Mouse (Mus musculus) left cerebral cortex, adult 2 months (tissue): ENCODE data around the gene Dynlt1b. TPM values are rescaled to one million over a fixed set of nuclear protein-coding genes. Genes with fewer than 3 reads are reported as not detected.
"Not testable (repeated sequence)": the region's sequence is repeated elsewhere in the genome, so short reads cannot be mapped to it uniquely, and the experiment has no call there.

Source experiments
- DNase-seq, 2 experiments: peaks; one replicate each; pipeline ENCODE4 v3.0.0; 2021 to 2022; ENCODE audit warnings: low spot score in 2 of 2, mixed read lengths in 1 of 2; ENCODE audit errors: extremely low spot score in 1 of 2
- H3K27ac ChIP-seq: fragments of 200-600 bp; 2 replicates; pipeline ENCODE4 v1.8.1; 2022
- H3K4me3 ChIP-seq: fragments of 200-600 bp; 2 replicates; pipeline ENCODE4 v1.8.1; 2022
- CTCF ChIP-seq: fragments of 200-600 bp; IDR thresholded peaks from 2 replicates; pipeline ENCODE4 v1.8.1; 2022; ENCODE audit warnings: antibody characterized with exemption, mild to moderate bottlenecking, moderate library complexity
- intact Hi-C: fragments of 180-260 bp; cut with DNase I; formaldehyde crosslinking; loops from one replicate; pipeline ENCODE4 v1.15.1; 2025
- total RNA-seq, 2 experiments: library from RNA; stranded (reverse); gene quantifications; 2 replicates each; pipeline ENCODE4 v1.2.3; 2021

Dynlt1b gene
- total RNA-seq, 2 experiments from 2014 or later, result 42.0 TPM

GRCm38 (mm10) chr17:6417118-6417517 lies 12.8 kb upstream of the Dynlt1b start:
- DNase-seq, H3K27ac ChIP-seq, intact Hi-C loops, H3K4me3 ChIP-seq: not testable (repeated sequence)

- DNase-seq, H3K4me3 ChIP-seq, H3K27ac ChIP-seq, intact Hi-C loops: not testable (repeated sequence)
Observed at GRCm38 (mm10) chr17:6420557-6420956, 9.4 kb upstream of the Dynlt1b start.

DNA sequence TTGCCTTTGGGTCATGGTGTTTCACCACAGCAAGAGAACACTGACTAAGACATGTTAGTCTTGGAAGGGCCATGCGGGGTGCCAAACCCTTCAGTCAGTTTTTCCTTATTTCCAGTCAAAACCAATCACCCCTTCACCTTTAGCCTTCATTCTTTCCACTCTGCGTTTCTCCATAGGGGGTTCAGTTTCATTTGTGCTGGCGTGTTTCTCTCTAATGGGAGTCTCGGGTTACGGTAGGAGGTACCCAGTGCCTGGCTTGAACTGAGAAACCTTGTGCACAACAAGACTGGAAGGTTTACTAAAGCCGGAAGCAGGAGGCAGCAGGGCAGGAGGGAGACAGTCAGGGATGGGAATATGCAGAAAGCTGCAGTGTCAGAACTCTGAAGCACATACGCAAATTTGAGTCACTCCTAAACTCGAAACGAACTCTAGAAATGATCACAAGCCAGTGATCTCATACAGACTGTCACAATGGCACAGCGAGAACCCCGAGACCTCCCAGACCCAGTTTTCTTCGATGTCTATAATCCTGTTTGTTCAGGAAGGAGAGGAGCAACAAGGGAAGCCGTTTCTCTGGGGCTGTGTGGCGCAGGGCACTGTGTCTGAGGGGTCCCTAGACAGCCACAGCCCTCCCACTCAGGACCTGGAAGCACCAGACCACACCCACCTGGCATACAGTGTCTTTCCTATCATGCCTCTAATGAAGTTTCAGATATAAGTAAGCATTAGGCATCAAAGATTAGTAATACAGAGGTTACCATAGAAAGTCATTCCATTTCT lies 8.2 kb upstream of the Dynlt1b start:
- DNase-seq, H3K4me3 ChIP-seq, intact Hi-C loops, H3K27ac ChIP-seq: not testable (repeated sequence)

DNA sequence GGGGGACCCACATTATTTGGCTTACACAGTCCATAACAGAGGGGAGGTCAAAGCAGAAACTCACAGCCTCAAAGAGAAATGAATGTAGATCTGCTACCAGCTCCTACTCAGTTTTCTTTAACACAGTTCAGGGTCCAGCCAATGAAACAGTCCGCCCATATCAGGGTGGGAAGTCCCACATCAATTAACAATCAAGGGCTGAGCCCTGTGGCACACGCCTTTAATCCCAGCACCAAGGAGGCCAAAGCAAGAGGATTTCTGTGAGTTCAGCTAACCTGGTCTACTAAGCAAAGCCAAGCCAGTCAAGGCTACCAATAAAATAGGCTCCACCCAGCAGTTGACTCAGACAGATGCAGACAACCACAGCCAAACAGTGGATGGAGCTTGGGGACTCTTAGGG lies 7.5 kb upstream of the Dynlt1b start:
- DNase-seq, H3K27ac ChIP-seq, H3K4me3 ChIP-seq, intact Hi-C loops: not testable (repeated sequence)

DNA sequence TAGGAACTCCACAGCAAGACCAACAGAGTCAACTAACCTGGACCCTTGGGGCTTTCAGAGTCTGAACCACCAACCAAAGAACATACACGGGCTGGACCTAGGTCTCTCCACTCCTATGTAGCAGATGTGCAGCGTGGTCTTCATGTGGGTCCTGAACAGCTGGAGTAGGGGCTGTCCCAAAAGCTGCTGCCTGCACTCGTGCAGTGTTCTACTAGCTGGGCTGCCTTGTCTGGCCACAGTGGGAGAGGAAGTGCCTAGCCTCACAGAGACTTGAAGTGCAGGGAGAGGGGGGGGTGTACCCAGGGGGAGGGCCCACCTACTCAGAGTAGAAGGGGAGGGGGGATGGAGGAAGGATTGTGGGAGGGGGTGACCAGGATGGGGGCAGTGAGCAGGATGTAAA lies 7.1 kb upstream of the Dynlt1b start:
- DNase-seq, H3K27ac ChIP-seq, H3K4me3 ChIP-seq, intact Hi-C loops: not testable (repeated sequence)

DNA sequence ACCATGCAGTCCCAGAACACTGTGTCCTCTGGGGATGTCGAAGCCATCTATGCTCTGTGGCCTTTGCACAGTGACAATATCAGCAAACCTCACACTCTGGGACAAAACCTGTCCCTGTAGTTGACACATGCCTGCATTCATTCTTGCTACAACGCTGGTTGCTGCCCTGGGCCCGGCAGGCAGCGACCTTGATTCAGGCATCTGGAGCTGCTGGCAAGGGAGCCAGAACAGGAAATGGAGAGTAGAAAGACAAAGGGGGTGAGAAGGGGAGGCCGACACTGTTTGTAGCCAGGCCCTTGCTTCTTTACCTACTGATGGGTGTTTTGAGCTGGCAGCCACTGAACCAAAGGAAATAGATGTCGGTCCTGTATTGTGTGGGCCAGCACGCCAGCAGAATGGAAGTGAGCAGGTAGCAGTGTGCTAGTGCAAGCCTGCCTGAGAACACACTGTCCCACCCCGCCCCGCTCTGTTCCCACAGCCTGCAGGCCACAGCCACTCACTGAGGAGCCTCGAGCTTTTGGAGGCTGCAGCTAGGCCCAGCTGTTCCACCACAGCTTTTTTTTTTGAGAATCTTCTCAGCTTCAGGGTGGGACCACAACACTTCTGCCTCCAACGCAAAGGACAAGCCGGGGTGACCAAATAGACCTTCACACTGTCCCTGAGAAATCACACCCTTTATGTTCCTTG lies 5.5 kb upstream of the Dynlt1b start:
- H3K4me3 ChIP-seq, H3K27ac ChIP-seq, DNase-seq, intact Hi-C loops: not testable (repeated sequence)

DNA sequence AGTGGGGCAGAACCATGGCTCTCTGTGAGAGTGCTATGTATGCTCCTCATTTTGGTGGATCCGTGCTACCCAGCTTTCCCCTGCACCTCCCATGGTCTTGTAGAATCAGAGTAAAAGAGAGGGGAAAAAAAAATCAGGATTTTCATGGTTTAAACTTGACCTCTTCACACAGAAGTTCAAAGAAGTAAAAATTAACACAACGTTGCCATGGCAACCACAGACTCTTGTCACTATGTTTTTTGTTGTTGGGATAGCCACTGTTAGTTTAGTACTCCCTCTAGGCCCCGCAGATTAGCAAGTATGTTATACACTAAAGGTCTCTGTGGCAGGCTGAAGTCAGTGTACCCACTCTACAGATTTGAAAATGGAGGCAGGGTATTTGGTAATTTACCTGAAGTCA lies 4.6 kb upstream of the Dynlt1b start:
- H3K4me3 ChIP-seq, DNase-seq, intact Hi-C loops, H3K27ac ChIP-seq: not testable (repeated sequence)

- H3K27ac ChIP-seq, intact Hi-C loops, H3K4me3 ChIP-seq, DNase-seq: not testable (repeated sequence)
Observed at GRCm38 (mm10) chr17:6426869-6427268, 3.0 kb upstream of the Dynlt1b start.

GRCm38 (mm10) chr17:6428926-6429325 lies 986 bp upstream of the Dynlt1b start:
- DNase-seq, result not testable (repeated sequence)

DNA sequence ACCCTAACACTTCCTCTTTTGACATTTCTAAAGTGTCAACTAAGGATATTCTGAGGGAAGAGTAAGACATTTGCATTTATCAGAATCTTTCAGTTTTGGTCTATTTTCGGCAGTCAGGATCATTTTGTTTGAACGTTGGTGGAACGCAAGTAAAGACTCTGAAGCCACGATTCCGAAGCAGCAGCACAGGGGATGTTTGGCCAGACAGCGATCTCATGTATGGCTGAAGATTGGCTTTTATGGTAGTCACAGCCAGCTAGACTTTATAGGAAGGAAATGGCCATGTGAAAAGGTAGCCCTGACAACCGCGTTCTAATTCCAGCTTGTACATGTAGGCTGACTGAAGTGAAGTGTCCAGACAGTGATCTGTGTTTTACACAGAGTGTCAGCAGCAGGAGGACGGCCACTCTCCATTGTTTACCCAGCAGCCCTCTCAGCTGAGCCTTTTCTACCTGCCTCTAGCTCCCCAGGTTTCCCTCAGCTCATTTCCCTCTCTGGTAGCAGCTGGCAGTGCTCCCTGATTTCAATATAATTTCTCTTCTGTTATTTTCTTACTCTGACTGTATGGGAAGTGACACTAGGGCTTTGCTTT lies 594 bp downstream of the Dynlt1b start:
- H3K4me3 ChIP-seq, result peak overlapping the region; percentile 46
- DNase-seq, intact Hi-C loops: not testable (repeated sequence)
- H3K27ac ChIP-seq, result peak overlapping the region; percentile 63; the same call in 1 of the 2 replicates

More at GRCm38 (mm10) chr17:6428926-6429325, 986 bp upstream of the Dynlt1b start:
- H3K27ac ChIP-seq, result peak overlapping the region; percentile 50
- H3K4me3 ChIP-seq, intact Hi-C loops: not testable (repeated sequence)

GRCm38 (mm10) chr17:6432456-6432855 lies 2.5 kb downstream of the Dynlt1b start:
- TF ChIP-seq CTCF, result peak; percentile 17
- intact Hi-C loops, DNase-seq, H3K27ac ChIP-seq, H3K4me3 ChIP-seq: not testable (repeated sequence)

- H3K4me3 ChIP-seq, H3K27ac ChIP-seq, intact Hi-C loops: not testable (repeated sequence)
- peak in 1 of 2 experiments; percentile 57 for DNase-seq
Observed at GRCm38 (mm10) chr17:6433691-6434090, 3.8 kb downstream of the Dynlt1b start.

DNA sequence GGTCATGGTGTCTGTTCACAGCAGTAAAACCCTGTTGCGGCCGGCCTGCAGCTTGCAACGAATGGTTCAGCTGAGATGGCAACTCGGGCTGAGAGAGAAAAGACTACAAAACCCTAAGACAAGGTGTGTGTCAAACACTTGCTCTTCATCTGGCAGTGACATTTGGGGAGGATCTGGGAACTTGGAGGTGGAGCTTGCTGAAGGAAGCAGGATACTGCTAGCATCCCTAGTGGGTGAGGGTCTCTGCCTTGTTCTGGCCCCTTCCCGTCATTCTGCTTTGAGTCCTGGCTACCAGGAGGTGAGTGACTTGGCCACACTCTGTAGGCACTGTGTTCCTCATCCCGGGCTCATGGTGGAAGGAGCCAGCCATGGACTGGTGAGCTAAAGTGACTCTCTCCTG lies 8.2 kb downstream of the Dynlt1b start:
- H3K27ac ChIP-seq, DNase-seq, intact Hi-C loops, H3K4me3 ChIP-seq: not testable (repeated sequence)

GRCm38 (mm10) chr17:6439913-6440312 lies 10.0 kb downstream of the Dynlt1b start:
- not testable (repeated sequence) for DNase-seq

GRCm38 (mm10) chr17:6440493-6441077 lies 10.7 kb downstream of the Dynlt1b start:
- H3K4me3 ChIP-seq, intact Hi-C loops, H3K27ac ChIP-seq: not testable (repeated sequence)
- peak in 1 of 2 experiments; percentile 26 for DNase-seq

More at GRCm38 (mm10) chr17:6439913-6440312, 10.0 kb downstream of the Dynlt1b start:
- H3K4me3 ChIP-seq, intact Hi-C loops, H3K27ac ChIP-seq: not testable (repeated sequence)

DNA sequence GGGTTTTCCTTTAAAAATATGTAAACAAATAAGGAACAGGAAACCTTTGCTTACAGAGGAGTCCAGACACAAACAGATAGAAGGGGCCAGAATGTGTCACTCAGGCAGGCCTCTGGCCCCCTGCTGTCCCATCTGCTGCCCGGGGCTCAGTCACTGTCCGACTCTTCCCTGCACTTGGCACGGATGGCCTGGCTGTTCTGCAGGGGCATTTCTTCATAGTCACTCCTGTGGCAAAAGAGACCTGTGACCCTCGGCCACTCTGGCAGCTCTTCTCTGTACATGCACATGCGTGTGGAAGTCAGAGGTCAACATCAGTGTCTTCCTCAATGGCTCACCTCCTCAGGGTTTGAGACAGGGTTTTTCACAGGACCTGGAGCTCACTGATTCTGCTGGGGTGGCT lies 11.3 kb downstream of the Dynlt1b start:
- H3K4me3 ChIP-seq, DNase-seq, H3K27ac ChIP-seq, intact Hi-C loops: not testable (repeated sequence)
